ENCODE assay signal across 12 mouse cellular contexts in genomic region chr2:166887816-166888215, GRCm38 (mm10). TPM values are rescaled to one million over a fixed set of nuclear protein-coding genes. Genes with fewer than 3 reads are reported as not detected.
DNase-seq lines count a peak whose midpoint lies in the region; ATAC-seq and TF ChIP-seq lines count a peak whose summit lies in the region.
"Had no signal": no experiment of that assay in that cellular context is flagged by ENCODE, and none has a peak within 500 bp of the region (broad histone marks: within the 10 kb centered on the region; RNA-seq: fewer than 3 reads in every experiment).

No protein-coding gene starts in this region.

- H3K4me2 ChIP-seq in kidney, postnatal 0 days (ENCODE audit: low read length), result no peak overlapping the region
- H3K4me2 ChIP-seq in CH12.LX (ENCODE audit: insufficient read depth, low read depth, poor library complexity, severe bottlenecking), result no peak overlapping the region
- H3K4me2 ChIP-seq: limb, embryonic 15.5 days had no signal

- H3K36me3 ChIP-seq in kidney, postnatal 0 days (ENCODE audit: insufficient read depth, low read length), result peaks cover 27% of the 10 kb centered on the region
- H3K36me3 ChIP-seq in CH12.LX (replicated peaks in 1 of 2; ENCODE audit: control insufficient read depth in 1 of 2, insufficient read depth in 1 of 2, low read length in 1 of 2), result peaks cover 32 to 76% of the 10 kb centered on the region in 2 experiments

- H3K9me3 ChIP-seq in kidney, postnatal 0 days (replicated peaks; ENCODE audit: low read length), result no peaks in the 10 kb centered on the region
- no peaks in the 10 kb centered on the region for H3K9me3 ChIP-seq in CH12.LX (replicated peaks; ENCODE audit: low read length)
- H3K9me3 ChIP-seq: limb, embryonic 15.5 days had no signal

- H3K4me3 ChIP-seq in kidney, postnatal 0 days (replicated peaks; ENCODE audit: low read depth, low read length), result no peak overlapping the region
- H3K4me3 ChIP-seq in CH12.LX (replicated peaks in 1 of 3; ENCODE audit: low read depth in 2 of 3, low read length in 2 of 3, poor library complexity in 1 of 3), result no peak overlapping the region
- H3K4me3 ChIP-seq in bone marrow, adult 2 months (replicated peaks; ENCODE audit: control insufficient read depth, low read depth, low read length), result no peak overlapping the region
- H3K4me3 ChIP-seq: limb, embryonic 15.5 days had no signal

- peak; percentile 10 for TF ChIP-seq RAD21 in CH12.LX (IDR thresholded peaks at IDR 0.05; ENCODE audit: low read depth, low read length)

- no peak for TF ChIP-seq POLR2A in CH12.LX (IDR thresholded peaks at IDR 0.05; ENCODE audit: low read depth, low read length)
- TF ChIP-seq POLR2A in bone marrow, adult 2 months (IDR thresholded peaks at IDR 0.05; ENCODE audit: borderline replicate concordance, control insufficient read depth, low read depth, low read length), result no peak

- 43% methylated on average over 11 of the region's 11 CpGs for WGBS in kidney, postnatal 0 days
- WGBS in bone marrow, adult 2 months, result 73% methylated on average over 11 of the region's 11 CpGs

- DNase-seq in kidney, postnatal 0 days (ENCODE audit: low spot score), result peak; percentile 21
- DNase-seq in kidney, postnatal 14 days, result no peak
- DNase-seq in CH12.LX (ENCODE audit: extremely low read depth), result no peak
- DNase-seq in kidney, postnatal 25 days, result no peak
- no peak for DNase-seq in kidney, adult 9 months
- DNase-seq in spleen, postnatal 36 days (ENCODE audit: low spot score in 2 of 2), result no peak
- DNase-seq: adrenal gland, postnatal 14 days; right cerebral cortex, adult 18-20 months had no signal

- H3K27ac ChIP-seq in kidney, postnatal 0 days, result no peak overlapping the region
- no peak overlapping the region for H3K27ac ChIP-seq in CH12.LX (ENCODE audit: insufficient read depth, low read depth)
- H3K27ac ChIP-seq in bone marrow, adult 2 months (ENCODE audit: control insufficient read depth, insufficient read depth, low read depth, low read length, poor library complexity), result no peak overlapping the region
- H3K27ac ChIP-seq: limb, embryonic 15.5 days had no signal

- TF ChIP-seq EP300 in CH12.LX (IDR thresholded peaks at IDR 0.05; ENCODE audit: low read length), result no peak

- dilution Hi-C loops in CH12.LX (cut with MboI; ENCODE audit: extremely low pct_ligation_motif_present, extremely low pct_unique_long_range_greater_than_20kb, low sequenced_read_pairs), result no loop called here

- H3K4me1 ChIP-seq in kidney, postnatal 0 days (replicated peaks; ENCODE audit: insufficient read depth, low read length), result no peaks in the 10 kb centered on the region
- peaks cover 0 to 3% of the 10 kb centered on the region in 2 experiments; a peak in 2 of 4 replicates for H3K4me1 ChIP-seq in CH12.LX (ENCODE audit: control insufficient read depth in 1 of 2, insufficient read depth in 2 of 2)
- no peaks in the 10 kb centered on the region; the same call in 1 of the 2 replicates for H3K4me1 ChIP-seq in bone marrow, adult 2 months (ENCODE audit: control insufficient read depth, insufficient read depth, low read length)
- H3K4me1 ChIP-seq: limb, embryonic 15.5 days had no signal

- no peak overlapping the region for H3K9ac ChIP-seq in kidney, postnatal 0 days (ENCODE audit: low read depth, low read length)
- H3K9ac ChIP-seq in CH12.LX (ENCODE audit: insufficient read depth, low read depth), result no peak overlapping the region
- H3K9ac ChIP-seq: limb, embryonic 15.5 days had no signal

- no peaks in the 10 kb centered on the region for H3K79me2 ChIP-seq in CH12.LX (replicated peaks; ENCODE audit: control insufficient read depth, extremely low read depth, insufficient read depth, poor library complexity, severe bottlenecking)

- no peaks in the 10 kb centered on the region for H3K27me3 ChIP-seq in kidney, postnatal 0 days (ENCODE audit: insufficient read depth, low read length)
- no peaks in the 10 kb centered on the region for H3K27me3 ChIP-seq in CH12.LX (replicated peaks)
- H3K27me3 ChIP-seq: limb, embryonic 15.5 days had no signal

- no peak for ATAC-seq in kidney, postnatal 0 days (replicated peaks; ENCODE audit: low FRiP score, low read depth)
- peak; percentile 58 for ATAC-seq in megakaryocyte progenitor cell, adult 5-6 weeks (replicated peaks; ENCODE audit: poor library complexity)
- ATAC-seq: hindbrain, embryonic 16.5 days had no signal

- in situ Hi-C loops in CH12.LX (cut with MboI; ENCODE audit: low pct_ligation_motif_present, low pct_unique_long_range_greater_than_20kb, low sequenced_read_pairs), result no loop called here

- peak; percentile 45; the same call in 1 of the 2 replicates for TF ChIP-seq CTCF in kidney, postnatal 0 days (IDR thresholded peaks at IDR 0.05; ENCODE audit: low read depth)
- TF ChIP-seq CTCF in CH12.LX (conservative IDR thresholded peaks at IDR 0.05 in 1 of 2, IDR thresholded peaks at IDR 0.05 in 1 of 2; ENCODE audit: low read depth in 2 of 2, low read length in 2 of 2), result peak; percentile 31 to 52; a peak in 3 of 4 replicates
- TF ChIP-seq CTCF in bone marrow, adult 2 months (IDR thresholded peaks at IDR 0.05; ENCODE audit: control insufficient read depth, insufficient read depth, low read length), result peak; percentile 55; the same call in 1 of the 2 replicates

TF ChIP-seq in CH12.LX, 34 proteins besides CTCF, POLR2A, EP300 and RAD21:
- TF ChIP-seq SIN3A (IDR thresholded peaks at IDR 0.05; ENCODE audit: low read length) (no peak), SMC3 (IDR thresholded peaks at IDR 0.05; ENCODE audit: low read depth, low read length) (peak; percentile 22)

RNA-seq across cellular contexts. Expression of gene Cse1l, which starts 18.0 kb away (rescaled TPM):
- 64.2 and 71.6 TPM in 2 replicates for polyA plus RNA-seq in kidney, postnatal 0 days (2015; fragmentation: Nextera tagmentation; extraction: Ambion mirVana)
- total RNA-seq in CH12.LX (2012; rRNA removed), result 76.0 and 101 TPM in 2 replicates
- total RNA-seq in CH12.LX (2014; rRNA removed), result 165 and 167 TPM in 2 replicates
- 131 and 162 TPM in 2 replicates for polyA plus RNA-seq in CH12.LX (2012; ENCODE audit: insufficient read length, low read depth)
- 22.0 and 39.0 TPM in 2 replicates for polyA plus RNA-seq in bone marrow, adult 2 months (2011; ENCODE audit: insufficient read depth, insufficient read length, low replicate concordance, missing spikeins)
- total RNA-seq in megakaryocyte progenitor cell, adult 5-6 weeks (2015), result 158 and 185 TPM in 2 replicates
- total RNA-seq in megakaryocyte progenitor cell, adult 5-6 weeks (2017), result 116 and 151 TPM in 2 replicates
